28 mouse cellular contexts compared by ENCODE assay signal in genomic region chr7:67924215-67924614, GRCm38 (mm10). TPM values are rescaled to one million over a fixed set of nuclear protein-coding genes. Genes with fewer than 3 reads are reported as not detected.
A peak's percentile ranks its signal among the peaks of the same experiment; 100 is the strongest.
DNase-seq lines count a peak whose midpoint lies in the region; ATAC-seq lines count a peak whose summit lies in the region.
"Had no signal": no experiment of that assay in that cellular context is flagged by ENCODE, and none has a peak within 500 bp of the region (broad histone marks: within the 10 kb centered on the region; RNA-seq: fewer than 3 reads in every experiment).

No protein-coding gene starts in this region.

- 28% methylated on average over 2 of the region's 2 CpGs for WGBS in lung, embryonic 16.5 days
- 50% methylated on average over 2 of the region's 2 CpGs for WGBS in limb, embryonic 10.5 days

- no peak overlapping the region for H3K4me3 ChIP-seq in lung, embryonic 16.5 days (ENCODE audit: low read length)
- H3K4me3 ChIP-seq in limb, embryonic 10.5 days: no peak overlapping the region
- H3K4me3 ChIP-seq: embryonic facial prominence, embryonic 10.5 days; embryonic facial prominence, embryonic 13.5 days; erythroblast, embryonic 14.5 days; forebrain, embryonic 12.5 days; forebrain, embryonic 15.5 days; heart, adult 2 months; heart, embryonic 10.5 days; heart, embryonic 13.5 days; hindbrain, embryonic 10.5 days; hindbrain, embryonic 13.5 days had no signal

- DNase-seq in lung, postnatal 36 days: no peak
- peak; percentile 22 for DNase-seq in limb, embryonic 10.5 days (ENCODE audit: low spot score)
- no peak for DNase-seq in right cerebral cortex, postnatal 36 days (ENCODE audit: low spot score in 2 of 2)
- no peak for DNase-seq in urinary bladder, adult 18-20 months (ENCODE audit: low spot score in 2 of 2)
- DNase-seq: adrenal gland, postnatal 10 days; adrenal gland, postnatal 36 days; B cell, adult 2 months; cerebellum, adult 11 months; cerebellum, adult 2 months; cerebellum, adult 9-11 months; cerebellum, postnatal 25 days; embryo, embryonic 11 days; gastrocnemius, postnatal 25 days; heart, adult 2 months had no signal

- H3K9ac ChIP-seq in lung, embryonic 16.5 days (ENCODE audit: low read length): no peak overlapping the region
- H3K9ac ChIP-seq: embryonic facial prominence, embryonic 13.5 days; forebrain, embryonic 12.5 days; forebrain, embryonic 15.5 days; heart, embryonic 13.5 days; hindbrain, embryonic 13.5 days had no signal

- no peaks in the 10 kb centered on the region for H3K36me3 ChIP-seq in lung, embryonic 16.5 days (ENCODE audit: control insufficient read depth, insufficient read depth, low read length)
- H3K36me3 ChIP-seq in limb, embryonic 10.5 days: no peaks in the 10 kb centered on the region
- H3K36me3 ChIP-seq: embryonic facial prominence, embryonic 10.5 days; embryonic facial prominence, embryonic 13.5 days; forebrain, embryonic 12.5 days; forebrain, embryonic 15.5 days; G1E; heart, embryonic 10.5 days; heart, embryonic 13.5 days; hindbrain, embryonic 10.5 days; hindbrain, embryonic 13.5 days had no signal

- H3K9me3 ChIP-seq in lung, embryonic 16.5 days (ENCODE audit: control insufficient read depth, low read length): no peaks in the 10 kb centered on the region
- H3K9me3 ChIP-seq in limb, embryonic 10.5 days (replicated peaks): no peaks in the 10 kb centered on the region
- H3K9me3 ChIP-seq: embryonic facial prominence, embryonic 10.5 days; embryonic facial prominence, embryonic 13.5 days; forebrain, embryonic 12.5 days; forebrain, embryonic 15.5 days; heart, embryonic 10.5 days; heart, embryonic 13.5 days; hindbrain, embryonic 10.5 days; hindbrain, embryonic 13.5 days had no signal

- H3K27ac ChIP-seq in lung, embryonic 16.5 days (ENCODE audit: low read length): no peak overlapping the region
- no peak overlapping the region for H3K27ac ChIP-seq in limb, embryonic 10.5 days
- H3K27ac ChIP-seq: embryonic facial prominence, embryonic 10.5 days; embryonic facial prominence, embryonic 13.5 days; forebrain, embryonic 12.5 days; forebrain, embryonic 15.5 days; heart, adult 2 months; heart, embryonic 10.5 days; heart, embryonic 13.5 days; hindbrain, embryonic 10.5 days; hindbrain, embryonic 13.5 days had no signal

- H3K4me2 ChIP-seq in lung, embryonic 16.5 days (ENCODE audit: low read depth, low read length): no peak overlapping the region
- H3K4me2 ChIP-seq: embryonic facial prominence, embryonic 13.5 days; forebrain, embryonic 12.5 days; forebrain, embryonic 15.5 days; heart, embryonic 13.5 days; hindbrain, embryonic 13.5 days had no signal

- peak; percentile 28; the same call in 1 of the 2 replicates for ATAC-seq in lung, embryonic 16.5 days (ENCODE audit: low read depth)
- ATAC-seq in megakaryocyte progenitor cell, adult 5-6 weeks (replicated peaks; ENCODE audit: poor library complexity): peak; percentile 39; the same call in 1 of the 2 replicates
- ATAC-seq: forebrain, embryonic 15.5 days; hindbrain, embryonic 16.5 days; Patski had no signal

- peaks cover 13% of the 10 kb centered on the region for H3K4me1 ChIP-seq in lung, embryonic 16.5 days (replicated peaks; ENCODE audit: control insufficient read depth, insufficient read depth, low read length)
- peaks cover 26% of the 10 kb centered on the region for H3K4me1 ChIP-seq in limb, embryonic 10.5 days
- H3K4me1 ChIP-seq: forebrain, embryonic 12.5 days; forebrain, embryonic 15.5 days; hindbrain, embryonic 10.5 days; hindbrain, embryonic 13.5 days had no signal

- H3K27me3 ChIP-seq in lung, embryonic 16.5 days (ENCODE audit: control insufficient read depth, insufficient read depth, low read depth, low read length): no peaks in the 10 kb centered on the region; the same call in 1 of the 2 replicates
- no peaks in the 10 kb centered on the region for H3K27me3 ChIP-seq in limb, embryonic 10.5 days (ENCODE audit: low read depth, poor library complexity, severe bottlenecking)
- H3K27me3 ChIP-seq: embryonic facial prominence, embryonic 13.5 days; forebrain, embryonic 12.5 days; heart, embryonic 13.5 days; hindbrain, embryonic 13.5 days had no signal

RNA-seq across cellular contexts. Expression of gene Igf1r, which starts 28.4 kb away (rescaled TPM):
- polyA plus RNA-seq in lung, embryonic 16.5 days (2015; fragmentation: Nextera tagmentation; extraction: Ambion mirVana): 19.9 and 22.9 TPM in 2 replicates
- polyA plus RNA-seq in limb, embryonic 10.5 days (2016; fragmentation: Nextera tagmentation; extraction: Ambion mirVana): 21.8 and 27.9 TPM in 2 replicates
- 46.1 and 50.3 TPM in 2 replicates for total RNA-seq in megakaryocyte progenitor cell, adult 5-6 weeks (2015)
- total RNA-seq in megakaryocyte progenitor cell, adult 5-6 weeks (2017): 22.4 and 25.0 TPM in 2 replicates
